Mouse (Mus musculus): Measurements from ENCODE around the gene Mast3.

The Mast3 gene

GRCm38 (mm10) chr8:70804481-70805206 lies at the start of gene Mast3:
Mast3 (minus strand) TSS chr8:70805054.
- peak; percentile 88 for DNase-seq

DNA sequence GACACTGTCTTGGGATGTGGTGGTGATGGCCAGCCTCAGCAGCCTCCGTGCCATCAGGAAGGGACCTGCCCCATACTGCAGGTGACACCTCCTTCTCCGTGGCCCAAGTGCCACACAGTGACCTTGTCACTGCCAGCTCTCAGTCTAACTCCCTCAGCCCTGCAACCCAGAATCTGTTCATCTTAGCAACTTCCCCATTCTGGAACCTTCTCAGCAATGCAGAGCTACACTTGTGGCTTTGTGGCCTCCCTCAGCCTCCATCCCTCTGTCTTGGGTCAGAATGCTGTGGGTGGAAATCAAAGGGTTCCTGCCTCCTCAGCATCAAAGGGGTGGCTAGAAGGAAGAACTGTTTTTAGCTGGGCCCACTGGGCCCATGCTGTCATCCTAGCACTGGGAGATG lies 49.0 kb upstream of the Mast3 start:
- no peak for DNase-seq

DNA sequence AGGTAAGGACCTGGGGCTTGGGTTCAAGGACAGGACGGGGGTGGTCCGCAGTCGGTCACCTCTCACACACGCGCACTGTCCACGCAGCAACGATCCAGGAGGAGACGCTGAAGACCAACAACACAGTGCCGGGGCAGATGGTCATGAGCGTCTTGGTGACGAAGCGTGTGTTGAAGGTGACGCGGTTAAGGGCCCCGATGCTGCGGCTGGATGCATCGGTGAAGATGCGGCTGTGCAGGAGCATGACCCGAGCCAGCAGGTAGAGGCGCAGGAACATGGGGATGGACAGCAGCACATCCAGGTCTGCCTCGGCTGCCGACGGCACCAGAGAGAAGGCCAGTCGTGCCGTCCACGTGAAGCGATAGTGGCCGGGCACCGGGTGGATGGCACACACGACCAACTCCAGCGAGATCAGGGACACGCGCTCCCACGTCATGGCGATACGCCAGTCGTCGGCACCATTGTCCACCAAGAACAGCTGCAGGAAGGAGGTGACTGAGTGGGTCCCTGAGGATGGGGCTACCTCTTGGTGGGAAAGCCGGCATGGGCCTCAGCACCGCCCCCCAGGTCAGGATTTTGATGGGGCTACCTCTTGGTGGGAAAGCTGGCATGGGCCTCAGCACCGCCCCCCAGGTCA lies 47.9 kb upstream of the Mast3 start:
- no peak for DNase-seq

DNA sequence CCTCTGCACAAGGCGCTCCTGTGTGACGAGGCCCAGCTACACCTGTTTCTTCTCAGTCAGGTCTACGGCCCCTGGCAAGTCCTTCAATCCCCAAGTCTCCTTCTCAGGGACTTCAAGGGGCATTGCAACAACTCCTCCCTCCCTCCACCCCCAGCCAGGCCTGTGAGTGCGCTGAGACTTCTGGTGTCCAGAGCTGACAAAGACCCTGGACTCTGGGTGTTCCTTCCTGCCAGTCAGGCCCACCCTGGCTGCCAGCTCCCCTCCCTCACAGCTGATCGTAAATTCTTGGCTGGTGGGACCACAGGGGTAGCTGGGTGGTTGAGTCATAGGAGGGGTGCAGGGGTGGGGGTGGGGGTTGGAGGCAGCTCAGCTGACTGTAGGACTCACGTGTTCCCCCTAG lies 47.0 kb upstream of the Mast3 start:
- no peak for DNase-seq

DNA sequence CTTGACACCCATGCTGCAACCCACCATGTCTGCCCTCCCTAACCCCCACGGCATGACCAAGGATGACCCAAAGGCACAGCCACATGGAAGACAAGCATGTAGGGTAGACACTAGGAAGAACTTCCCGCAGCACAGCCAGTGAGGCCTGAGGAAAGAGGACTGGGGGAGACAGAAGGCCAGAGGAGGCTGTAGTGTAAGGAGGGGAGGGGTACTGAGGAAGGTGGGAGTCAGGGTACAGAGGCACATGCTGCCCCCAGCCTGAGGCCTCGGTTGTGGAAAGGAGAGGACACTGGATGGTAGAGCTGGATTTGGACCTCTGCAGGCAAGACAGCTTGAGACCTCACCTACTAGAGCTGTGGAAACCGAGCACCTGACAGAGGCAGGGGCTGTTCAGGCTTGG lies 46.1 kb upstream of the Mast3 start:
- no peak for DNase-seq

- no peak for DNase-seq
Measured at GRCm38 (mm10) chr8:70850132-70850845, 45.4 kb upstream of the Mast3 start.

DNA sequence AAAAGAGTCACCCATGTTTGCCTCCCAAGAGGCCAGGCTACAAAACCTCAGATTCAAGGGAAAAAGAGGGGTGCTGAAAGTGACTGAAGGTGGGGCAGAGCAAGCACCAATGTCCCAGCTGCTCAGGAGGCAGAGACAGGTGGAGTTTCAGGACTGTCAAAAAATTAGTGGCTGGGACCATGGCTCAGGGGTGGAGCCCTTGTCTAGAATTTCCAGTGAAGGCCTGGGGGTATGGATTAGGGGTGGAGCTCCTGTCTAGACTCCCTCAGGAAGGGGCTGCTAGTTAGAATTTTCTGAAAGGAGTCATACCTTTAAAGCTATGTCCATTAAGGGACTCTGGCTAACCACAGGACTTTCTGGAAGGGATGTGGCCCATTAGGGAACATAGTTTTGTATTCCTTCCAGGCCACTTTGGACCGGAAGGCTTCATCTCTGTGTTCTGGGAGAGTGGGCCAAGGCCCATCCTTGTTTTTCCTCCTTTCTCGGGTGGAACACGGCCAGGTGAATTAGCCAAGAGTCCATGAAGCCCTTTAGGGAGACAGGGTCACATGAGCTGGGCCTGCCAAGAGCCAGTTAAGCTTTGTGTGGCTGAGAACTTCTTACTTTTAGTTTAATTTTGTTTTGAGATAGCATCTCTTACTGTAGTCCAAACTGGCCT lies 44.6 kb upstream of the Mast3 start:
- DNase-seq, result no peak

- no peak for DNase-seq
Measured at GRCm38 (mm10) chr8:70846371-70847154, 41.7 kb upstream of the Mast3 start.

DNA sequence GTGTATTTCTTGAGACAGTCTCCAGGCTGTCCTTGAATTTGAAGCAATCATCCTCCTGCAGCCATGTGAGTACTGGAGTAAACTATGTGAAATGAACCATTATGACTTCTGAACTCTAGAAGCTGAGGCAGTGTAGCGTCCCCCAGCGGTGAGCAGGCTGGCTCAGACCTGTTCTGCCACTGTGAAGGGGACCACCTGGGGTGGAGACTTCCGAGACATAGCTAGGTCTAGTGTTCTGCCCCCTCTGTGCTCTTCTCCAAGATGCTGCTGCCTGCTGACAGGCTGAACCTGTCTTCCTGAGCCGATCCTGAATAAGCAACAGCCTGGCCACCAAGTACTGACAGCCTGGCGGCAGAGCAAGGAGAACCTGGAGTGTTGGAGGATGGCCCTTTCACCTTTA lies 40.3 kb upstream of the Mast3 start:
- no peak for DNase-seq

DNA sequence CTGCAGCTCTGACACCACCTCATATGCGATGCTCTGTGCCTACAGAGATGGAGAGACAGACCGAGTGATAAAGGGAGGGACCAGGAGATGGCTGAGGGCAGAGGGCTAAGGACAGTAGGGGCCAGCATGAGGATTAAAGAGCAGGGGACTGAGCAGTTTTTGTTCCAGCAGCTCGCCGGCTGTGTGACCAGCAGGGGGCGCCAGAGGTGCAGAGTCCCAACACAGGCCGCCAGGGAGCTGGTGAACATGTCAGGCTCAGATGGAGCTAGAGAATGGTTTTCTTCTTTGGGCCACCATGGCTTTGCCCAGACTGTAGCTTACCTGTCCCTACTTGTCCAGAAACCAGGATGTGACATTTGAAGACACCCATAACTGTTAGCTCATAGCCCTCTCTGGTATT lies 39.7 kb upstream of the Mast3 start:
- DNase-seq, result peak; percentile 86

GRCm38 (mm10) chr8:70843941-70844340 lies 39.1 kb upstream of the Mast3 start:
- DNase-seq, result no peak

DNA sequence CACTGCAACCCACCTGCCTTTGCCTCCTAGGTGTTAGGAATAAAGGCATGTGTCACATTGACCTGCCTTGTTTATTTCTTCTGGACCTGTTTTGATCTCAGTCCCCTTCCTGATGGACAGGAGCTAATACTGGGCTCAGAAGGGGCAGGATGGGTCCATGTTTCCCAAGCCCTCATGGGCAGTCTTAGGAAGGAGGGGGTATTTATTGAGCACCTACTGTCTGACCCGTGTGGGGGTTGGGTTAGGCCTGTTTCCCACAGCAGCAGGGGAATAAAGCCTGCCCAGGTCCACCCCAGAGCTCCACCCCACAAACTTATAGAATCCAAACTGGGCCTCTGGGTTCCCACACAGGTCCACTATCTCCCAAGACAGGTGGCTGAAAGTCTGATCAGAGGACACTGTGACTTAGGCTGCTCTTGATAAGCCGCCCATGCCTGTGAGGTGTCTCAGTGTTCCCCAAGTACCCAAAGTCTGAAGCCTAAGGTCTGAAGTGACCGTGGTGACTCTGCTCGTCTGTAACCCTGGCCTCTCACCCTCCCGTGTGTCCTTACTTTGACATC lies 38.4 kb upstream of the Mast3 start:
- no peak for DNase-seq

GRCm38 (mm10) chr8:70842484-70842883 lies 37.6 kb upstream of the Mast3 start:
- DNase-seq, result no peak

DNA sequence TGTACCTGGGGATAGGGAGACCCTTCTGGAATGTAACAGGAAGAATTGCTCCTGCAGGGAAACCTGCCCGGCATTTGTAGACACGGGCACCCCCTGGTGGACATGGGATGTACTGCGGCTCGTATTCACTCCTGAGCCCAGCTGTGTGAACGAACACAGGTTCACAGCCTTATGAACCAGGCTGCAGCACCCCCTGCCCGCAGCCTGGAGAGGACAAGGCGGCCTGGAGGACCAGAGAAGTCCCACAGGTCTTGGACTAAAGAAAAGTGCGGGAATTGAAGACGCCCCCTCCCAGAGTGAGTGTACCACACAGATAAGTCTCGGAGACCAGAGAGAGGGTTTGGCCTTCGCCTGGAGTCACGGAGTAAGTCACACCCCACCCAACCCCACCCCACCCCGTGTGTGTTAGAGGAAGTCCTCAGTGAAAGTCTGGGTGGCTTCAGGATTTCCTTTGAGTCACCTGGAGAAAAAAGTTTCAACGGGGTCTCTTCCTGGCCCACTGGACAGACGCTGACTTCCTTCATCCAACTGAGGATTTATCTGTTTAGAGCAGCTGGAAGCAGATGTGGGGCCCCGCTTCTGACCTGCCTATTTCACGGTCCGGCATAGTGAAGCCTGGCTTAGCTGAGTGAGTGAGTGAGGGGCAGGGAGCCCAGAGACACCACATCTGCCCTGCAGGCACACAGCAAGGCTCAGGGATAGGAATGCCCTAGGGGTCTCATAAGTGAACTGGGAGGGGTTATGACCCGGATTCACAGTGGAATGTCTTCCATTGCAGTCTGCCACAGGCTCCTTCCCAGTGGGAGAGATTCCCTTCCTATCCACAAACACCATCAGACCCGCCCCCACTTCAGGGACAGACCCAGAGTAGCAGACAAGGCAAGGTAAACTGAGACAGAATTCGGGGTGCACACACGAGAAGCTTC lies 36.6 kb upstream of the Mast3 start:
- peak; percentile 83 for DNase-seq

DNA sequence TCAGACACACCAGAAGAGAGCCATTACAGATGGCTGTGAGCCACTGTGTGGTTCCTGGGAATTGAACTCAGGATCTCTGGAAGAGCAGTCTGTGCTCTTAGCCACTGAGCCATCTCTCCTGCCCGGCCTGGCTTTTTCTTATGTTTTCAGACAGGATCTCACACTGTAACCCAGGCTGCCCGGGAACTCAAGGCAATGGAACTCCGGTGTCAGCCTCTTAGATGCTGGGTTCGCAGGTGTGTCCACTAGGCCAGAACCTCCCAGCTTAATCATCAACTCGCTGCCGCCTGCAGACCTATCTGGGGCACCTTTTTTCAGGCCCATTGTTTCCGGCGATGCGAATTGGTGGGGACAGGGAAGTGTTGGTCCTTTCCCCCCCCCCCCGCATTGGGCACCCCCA lies 35.7 kb upstream of the Mast3 start:
- DNase-seq, result no peak

DNA sequence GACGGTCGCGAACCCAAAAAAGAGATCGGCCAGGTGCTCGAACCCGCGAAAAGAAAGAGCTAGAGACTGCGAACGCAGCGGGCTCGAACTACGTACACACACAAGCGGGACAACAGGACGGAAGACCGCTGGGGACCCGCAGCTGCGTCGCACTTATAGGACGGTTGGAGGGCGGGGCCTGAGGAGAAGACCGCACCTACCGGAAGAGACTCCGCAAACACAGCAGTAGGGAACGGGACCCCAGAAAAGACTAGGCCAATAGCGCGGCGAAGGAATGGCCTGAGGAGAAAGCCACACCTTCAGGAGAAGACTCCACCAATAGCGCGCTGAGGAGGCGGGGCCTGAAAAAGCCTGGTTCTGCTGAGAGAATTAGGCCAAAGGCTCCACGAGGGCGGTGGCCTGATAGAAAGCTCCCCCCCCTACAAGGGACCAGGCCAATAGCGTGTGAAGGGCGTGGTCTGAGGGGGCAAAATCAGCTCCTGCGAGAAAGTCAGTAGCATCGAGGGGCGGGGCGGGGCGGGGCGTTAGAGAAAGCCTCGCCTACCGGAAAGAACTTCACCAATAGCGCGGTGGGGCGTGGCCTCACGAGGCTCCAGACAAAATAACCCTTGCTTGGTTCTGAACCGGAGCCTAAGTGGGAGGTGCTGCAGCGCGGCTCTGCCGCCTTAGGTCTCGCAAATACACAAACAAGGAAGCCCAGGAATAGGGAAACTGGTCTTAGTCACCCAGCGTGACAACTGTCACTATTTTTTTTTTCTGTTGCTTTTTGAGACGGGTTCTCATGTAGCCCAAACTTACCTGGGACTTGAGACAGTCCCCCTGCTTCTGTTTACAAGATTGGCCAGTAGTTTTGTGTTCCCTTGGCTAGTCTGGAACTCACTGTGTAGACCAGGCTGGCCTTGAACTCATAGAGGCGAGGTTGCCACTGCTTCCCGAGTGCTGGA lies 34.8 kb upstream of the Mast3 start, which contains the start of gene Arrdc2:
Arrdc2 (minus strand) TSS at position 313 of the 944 bp plus-strand sequence.
- DNase-seq, result peak; percentile 100

- no peak for DNase-seq
Measured at GRCm38 (mm10) chr8:70838654-70839407, 34.0 kb upstream of the Mast3 start.

- DNase-seq, result no peak
Measured at GRCm38 (mm10) chr8:70836666-70837065, 31.8 kb upstream of the Mast3 start.

DNA sequence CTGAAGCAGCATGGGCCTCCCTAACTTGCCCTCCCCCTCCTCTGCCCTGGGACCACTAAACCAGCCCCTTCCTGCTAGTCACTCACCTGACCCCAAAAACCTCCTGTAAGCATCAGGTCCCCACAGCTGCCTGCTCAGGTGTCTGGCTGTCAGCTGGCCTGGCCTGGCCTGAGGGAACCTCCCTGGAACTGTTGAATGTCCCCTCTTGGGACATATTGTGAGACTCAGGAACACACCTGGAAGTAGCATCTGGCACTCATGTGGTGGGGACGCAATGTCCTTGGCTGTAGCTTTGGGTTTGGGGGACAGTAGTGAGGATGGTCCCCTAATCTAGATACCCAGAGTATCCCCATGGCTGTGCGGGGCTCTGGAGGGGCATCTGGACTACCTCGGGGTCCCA lies 29.2 kb upstream of the Mast3 start:
- no peak for DNase-seq
